Mouse (Mus musculus) testis, adult 2 months (tissue): ENCODE measurements around the gene Chpf. TPM values are rescaled to one million over a fixed set of nuclear protein-coding genes. Genes with fewer than 3 reads are reported as not detected.

Source experiments
- H3K27ac ChIP-seq: fragments of 200-500 bp; 2 replicates; pipeline ENCODE4 v1.5.1; 2012; ENCODE audit warnings: low read depth, low read length; ENCODE audit not compliant: control insufficient read depth, insufficient read depth
- H3K27me3 ChIP-seq: fragments of 200-500 bp; 2 replicates; pipeline ENCODE4 v1.6.1; 2012; ENCODE audit warnings: mild to moderate bottlenecking, low read length, moderate library complexity; ENCODE audit not compliant: control insufficient read depth, insufficient read depth
- H3K36me3 ChIP-seq: fragments of 200-500 bp; 2 replicates; pipeline ENCODE4 v1.6.1; 2012; ENCODE audit warnings: mild to moderate bottlenecking, low read length; ENCODE audit not compliant: control insufficient read depth, insufficient read depth
- H3K4me1 ChIP-seq: fragments of 200-500 bp; 2 replicates; pipeline ENCODE4 v1.6.1; 2012; ENCODE audit warnings: low read length; ENCODE audit not compliant: control insufficient read depth, insufficient read depth
- H3K4me3 ChIP-seq: fragments of 200-500 bp; 2 replicates; pipeline ENCODE4 v1.5.1; 2012; ENCODE audit warnings: low read depth, mild to moderate bottlenecking, low read length, moderate library complexity, mixed read lengths; ENCODE audit not compliant: control insufficient read depth
- CTCF ChIP-seq: fragments of 200-500 bp; IDR thresholded peaks from 2 replicates; pipeline ENCODE4 v1.5.1; 2012; ENCODE audit warnings: low read depth, mild to moderate bottlenecking, inconsistent platforms, low read length, moderate library complexity; ENCODE audit not compliant: control insufficient read depth, insufficient read depth, insufficient replicate concordance
- POLR2A ChIP-seq: fragments of 200-500 bp; IDR thresholded peaks from 2 replicates; pipeline ENCODE4 v1.6.1; 2012; ENCODE audit warnings: low read depth, mild to moderate bottlenecking, inconsistent platforms, low read length, moderate library complexity; ENCODE audit not compliant: control insufficient read depth
- polyA plus RNA-seq: library from polyadenylated mRNA; depleted of rRNA; stranded (reverse); fragments of >200 nt; gene quantifications from 2 replicates; pipeline ENCODE4 v1.2.3, GENCODE M21; 2012

Chpf gene
- polyA plus RNA-seq, 1 experiment = 39.5 TPM

GRCm38 (mm10) chr1:75463652-75464204 is 15.4 kb downstream of the Chpf start:
- no peak overlapping the region for H3K4me3 ChIP-seq
- TF ChIP-seq POLR2A = no peak
- no peak for TF ChIP-seq CTCF
- no peaks in the 10 kb centered on the region for H3K27me3 ChIP-seq
- H3K27ac ChIP-seq = no peak overlapping the region
- H3K36me3 ChIP-seq = no peaks in the 10 kb centered on the region
- H3K4me1 ChIP-seq = peaks cover 2% of the 10 kb centered on the region; the same call in 1 of the 2 replicates

GRCm38 (mm10) chr1:75462636-75463035 is 16.5 kb downstream of the Chpf start:
- H3K4me1 ChIP-seq = peaks cover 4% of the 10 kb centered on the region

GRCm38 (mm10) chr1:75460297-75460696 is 18.8 kb downstream of the Chpf start:
- Histone ChIP-seq H3K4me1 (peaks cover 9% of the 10 kb centered on the region), H3K4me3 (no peak overlapping the region), H3K27me3 (no peaks in the 10 kb centered on the region; the same call in 1 of the 2 replicates), H3K27ac (no peak overlapping the region), H3K36me3 (no peaks in the 10 kb centered on the region)
- TF ChIP-seq POLR2A (no peak), CTCF (no peak)

More at GRCm38 (mm10) chr1:75462636-75463035, 16.5 kb downstream of the Chpf start:
- Histone ChIP-seq H3K36me3 (no peaks in the 10 kb centered on the region), H3K27ac (no peak overlapping the region), H3K4me3 (no peak overlapping the region), H3K27me3 (no peaks in the 10 kb centered on the region; the same call in 1 of the 2 replicates)
- no peak for TF ChIP-seq POLR2A
- TF ChIP-seq CTCF = no peak

- Histone ChIP-seq H3K27me3 (no peaks in the 10 kb centered on the region; the same call in 1 of the 2 replicates), H3K4me1 (peaks cover 9% of the 10 kb centered on the region), H3K36me3 (no peaks in the 10 kb centered on the region), H3K4me3 (peak overlapping the region; percentile 11), H3K27ac (no peak overlapping the region)
- TF ChIP-seq CTCF (no peak), POLR2A (no peak)
Observed at GRCm38 (mm10) chr1:75458789-75459684, 20.1 kb downstream of the Chpf start.

- Histone ChIP-seq H3K4me1 (peaks cover 9% of the 10 kb centered on the region), H3K36me3 (no peaks in the 10 kb centered on the region), H3K27me3 (no peaks in the 10 kb centered on the region; the same call in 1 of the 2 replicates), H3K4me3 (peak overlapping the region; percentile 11), H3K27ac (no peak overlapping the region)
- TF ChIP-seq CTCF = no peak
- TF ChIP-seq POLR2A = no peak
Observed at GRCm38 (mm10) chr1:75458025-75458788, 20.9 kb downstream of the Chpf start.

- Histone ChIP-seq H3K27me3 (no peaks in the 10 kb centered on the region; the same call in 1 of the 2 replicates), H3K4me3 (no peak overlapping the region), H3K27ac (no peak overlapping the region), H3K4me1 (peaks cover 9% of the 10 kb centered on the region), H3K36me3 (no peaks in the 10 kb centered on the region)
- no peak for TF ChIP-seq POLR2A
- no peak for TF ChIP-seq CTCF
Observed at GRCm38 (mm10) chr1:75457710-75458024, 21.4 kb downstream of the Chpf start.
